Mouse (Mus musculus) T-helper 1 cell (primary cell): ENCODE results near the gene Slc12a7.
"Not testable (repeated sequence)": the region's sequence is repeated elsewhere in the genome, so short reads cannot be mapped to it uniquely, and the experiment has no call there.

Experiments
- in situ Hi-C: fragments of 300-600 bp; cut with MboI, MseI; formaldehyde crosslinking; loops from one replicate; pipeline ENCODE4 v1.15.1; 2025; ENCODE audit warnings: high pct_unique_total_duplicates

Gene Slc12a7

DNA sequence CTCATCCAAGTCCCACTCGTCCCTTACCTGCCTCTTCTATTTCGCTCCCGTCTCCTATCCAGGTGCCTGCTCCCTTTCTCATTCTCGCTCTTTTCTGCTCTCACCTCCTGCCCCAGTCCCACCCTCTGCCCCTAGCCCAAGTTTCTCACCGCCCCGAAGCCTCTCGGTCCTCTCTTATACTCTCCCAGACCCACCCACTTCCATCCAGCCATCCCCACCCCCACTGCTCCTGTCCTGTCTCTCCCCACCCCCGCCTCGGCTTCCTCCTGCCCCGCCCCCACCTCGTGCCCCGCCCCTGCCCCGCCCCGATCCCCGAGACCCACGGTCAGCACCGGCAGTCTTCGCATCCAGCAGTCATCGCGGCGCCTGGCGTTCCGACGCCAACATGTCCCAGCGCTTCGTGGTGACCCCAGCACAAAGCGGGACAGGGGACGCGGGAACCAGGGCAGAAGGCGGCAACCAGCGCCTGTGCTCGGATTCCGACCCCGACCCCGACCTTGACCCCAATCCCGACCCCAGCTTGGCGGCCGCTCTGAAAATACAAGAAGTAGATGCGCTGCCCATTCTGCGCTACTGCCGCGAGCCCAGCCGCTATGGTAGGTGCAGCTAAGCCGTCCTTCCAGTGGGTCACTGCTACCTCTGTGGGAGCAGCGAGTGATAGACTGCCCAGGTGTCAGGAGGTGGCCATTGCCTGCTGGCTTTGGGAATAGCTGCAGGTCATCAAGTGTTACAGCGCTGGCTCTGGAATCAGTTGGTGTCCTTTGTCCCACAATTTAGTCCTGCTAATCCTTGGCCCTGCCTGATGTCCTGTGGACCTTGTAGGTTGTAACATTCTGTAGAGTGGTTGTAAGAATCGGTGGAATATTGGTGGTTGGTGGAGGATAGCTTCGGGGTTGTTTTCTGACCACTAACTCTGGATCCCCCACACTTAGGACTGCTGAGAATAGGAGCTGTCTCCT is at the start of gene Slc12a7:
TSS of gene Slc12a7 (plus strand) at position 353 of the 959 bp plus-strand sequence.
- in situ Hi-C loops = no loop called here

- in situ Hi-C loops = no loop called here
Observed at GRCm38 (mm10) chr13:73683682-73684081, 49.2 kb upstream of the Slc12a7 start.

GRCm38 (mm10) chr13:73684412-73684811 is 48.5 kb upstream of the Slc12a7 start:
- in situ Hi-C loops = no loop called here

DNA sequence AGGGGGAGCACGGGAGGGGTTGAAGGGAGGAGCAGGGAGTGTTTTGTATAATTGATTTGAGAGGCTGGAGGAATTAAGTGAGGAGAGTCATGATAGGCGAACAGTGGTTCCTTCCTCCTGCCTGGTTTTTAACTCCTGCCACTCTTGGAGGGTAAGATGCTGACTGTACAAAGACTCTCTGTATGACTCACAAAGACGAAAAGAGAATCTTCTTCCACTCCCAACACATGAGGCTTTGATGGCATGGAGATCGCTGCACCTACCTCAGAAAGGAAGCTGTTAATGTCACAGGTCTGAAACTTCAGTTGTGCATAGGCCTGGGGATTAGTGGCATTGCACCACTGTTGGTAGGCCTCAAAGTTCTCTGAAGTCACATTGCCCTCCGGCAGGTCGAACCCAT is 47.4 kb upstream of the Slc12a7 start:
- in situ Hi-C loops = loop anchor here (5.0 kb wide), 1 partner anchor 38 kb away; no protein-coding TSS in a partner anchor

GRCm38 (mm10) chr13:73687601-73688000 is 45.3 kb upstream of the Slc12a7 start:
- in situ Hi-C loops = loop anchor here (5.0 kb wide), 1 partner anchor 40 kb away; no protein-coding TSS in a partner anchor

- in situ Hi-C loops = loop anchor here (5.0 kb wide), 1 partner anchor 42 kb away; no protein-coding TSS in a partner anchor
Observed at GRCm38 (mm10) chr13:73688934-73689333, 44.0 kb upstream of the Slc12a7 start.

- in situ Hi-C loops = no loop called here
Observed at GRCm38 (mm10) chr13:73692249-73692868, 40.5 kb upstream of the Slc12a7 start.

DNA sequence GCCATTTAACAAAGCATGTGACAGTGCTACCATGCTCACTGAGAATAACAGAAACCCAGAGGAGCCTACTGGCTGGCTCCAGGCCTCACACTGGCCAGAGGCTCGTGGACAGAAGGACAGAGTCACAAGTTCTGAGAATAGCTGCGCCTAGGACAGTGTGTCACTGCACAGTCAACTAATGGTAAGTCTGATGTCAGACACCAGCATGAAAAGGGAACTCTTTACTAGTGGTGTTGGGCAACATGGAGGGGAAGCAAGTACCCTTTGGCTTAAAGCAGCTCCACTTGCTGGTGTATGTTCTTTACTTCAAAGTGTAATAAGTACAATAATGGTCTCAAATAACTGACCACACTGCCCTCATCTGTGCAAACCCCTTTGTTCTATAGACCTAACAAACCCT is 39.6 kb upstream of the Slc12a7 start:
- in situ Hi-C loops = no loop called here

DNA sequence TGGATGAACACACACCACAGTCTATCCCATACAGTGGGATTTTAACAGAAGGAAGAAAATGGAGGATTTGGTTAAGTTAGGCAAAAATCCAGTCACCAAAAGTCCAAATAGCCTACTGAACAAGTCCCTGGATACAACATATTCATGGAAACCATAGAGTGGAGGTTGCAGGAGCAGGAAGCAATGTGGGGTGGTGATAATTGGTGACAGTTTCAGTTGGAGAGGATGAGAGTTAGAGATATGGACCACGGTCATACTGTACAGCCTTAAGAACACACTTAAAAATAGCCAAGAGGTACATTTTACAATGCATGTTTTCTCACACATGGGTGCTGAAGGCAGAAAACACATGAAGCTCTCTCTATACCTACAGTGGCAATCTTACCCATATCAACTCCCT is 37.9 kb upstream of the Slc12a7 start:
- in situ Hi-C loops = no loop called here

GRCm38 (mm10) chr13:73696529-73696928 is 36.4 kb upstream of the Slc12a7 start:
- in situ Hi-C loops = no loop called here

DNA sequence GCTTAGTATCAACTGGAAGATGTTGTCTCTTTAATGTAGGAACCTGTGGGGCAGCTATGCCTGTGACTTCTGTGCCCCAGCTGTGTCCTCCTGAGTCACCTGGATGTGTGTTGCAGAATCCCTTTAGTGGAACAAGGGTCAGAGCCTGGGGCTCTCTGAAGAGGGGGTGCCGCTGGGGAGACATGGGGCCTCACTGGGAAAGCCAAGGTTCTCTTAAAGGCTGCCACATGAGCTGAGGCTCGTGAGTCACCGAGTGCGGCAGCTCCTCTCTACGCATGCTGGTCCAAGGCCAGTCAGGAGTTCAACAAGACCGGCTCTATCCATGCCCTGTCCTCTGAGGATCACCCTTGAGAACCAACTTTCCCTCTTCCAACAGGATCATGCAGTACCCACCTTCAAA is 33.2 kb upstream of the Slc12a7 start:
- in situ Hi-C loops = no loop called here

GRCm38 (mm10) chr13:73700554-73700953 is 32.3 kb upstream of the Slc12a7 start:
- in situ Hi-C loops = no loop called here

DNA sequence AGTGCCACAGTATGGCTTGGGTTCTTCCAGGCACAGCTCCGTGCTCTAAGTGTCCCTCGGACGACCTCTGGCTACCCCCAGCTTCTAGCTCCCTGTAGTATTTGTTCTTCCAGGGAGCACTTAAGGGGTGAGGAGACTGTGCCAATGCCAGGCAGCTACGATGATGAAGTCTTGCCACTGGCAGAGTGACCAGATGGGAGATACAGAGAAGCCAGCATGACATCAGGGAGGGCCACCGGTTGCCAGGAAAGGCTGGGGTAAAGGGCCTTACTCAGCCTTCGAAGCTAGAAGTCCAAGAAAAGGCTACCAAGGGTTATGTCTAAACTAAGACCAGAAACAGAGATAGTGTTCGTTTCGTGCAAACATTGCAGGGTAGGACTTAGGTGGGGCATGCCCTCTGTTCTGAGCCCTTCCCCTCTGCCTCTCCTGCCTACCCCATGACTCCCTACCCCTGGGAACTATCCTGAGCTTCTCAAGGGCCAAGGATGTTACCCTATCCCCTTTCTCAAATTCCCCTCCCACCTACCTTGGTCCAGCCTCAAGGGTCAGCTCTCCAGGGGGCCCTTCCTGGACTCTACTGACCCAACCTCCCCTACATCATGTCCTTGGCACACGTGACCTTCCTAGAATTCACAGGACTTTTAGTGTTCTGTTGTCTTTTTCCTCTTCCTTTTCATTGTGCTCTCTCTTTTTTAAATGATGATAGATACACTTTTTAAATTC is 31.6 kb upstream of the Slc12a7 start:
- in situ Hi-C loops = no loop called here

GRCm38 (mm10) chr13:73702776-73703175 is 30.1 kb upstream of the Slc12a7 start:
- in situ Hi-C loops = no loop called here

- in situ Hi-C loops = not testable (repeated sequence)
Observed at GRCm38 (mm10) chr13:73703486-73703885, 29.4 kb upstream of the Slc12a7 start.

DNA sequence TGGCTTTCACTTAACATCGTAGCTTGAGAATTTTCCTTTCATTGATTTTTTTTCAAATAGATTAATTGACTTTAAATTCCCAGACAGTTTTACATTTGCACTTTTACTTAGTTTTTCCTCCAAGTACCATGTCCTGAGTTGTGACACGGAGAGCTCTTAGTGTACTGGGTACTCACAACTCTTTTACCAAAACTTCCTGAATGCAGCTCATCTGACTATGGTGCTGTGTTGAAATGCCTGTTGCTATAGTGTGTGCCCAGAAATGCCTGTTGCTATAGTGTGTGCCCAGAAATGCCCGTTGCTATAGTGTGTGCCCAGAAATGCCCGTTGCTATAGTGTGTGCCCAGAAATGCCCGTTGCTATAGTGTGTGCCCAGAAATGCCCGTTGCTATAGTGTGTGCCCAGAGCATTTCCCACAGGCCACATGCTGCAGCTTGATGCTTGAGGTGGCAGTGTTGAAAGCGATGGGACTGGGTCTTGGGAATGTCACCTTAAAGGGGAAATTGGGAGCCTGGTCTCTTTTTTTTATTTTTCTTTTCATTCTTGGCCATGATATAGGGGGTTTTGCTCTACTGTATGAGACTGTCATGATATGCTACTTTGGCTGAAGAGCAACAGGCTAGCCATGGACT is 28.1 kb upstream of the Slc12a7 start, which contains the start of gene Slc6a19:
TSS of gene Slc6a19 (minus strand) at position 172 of the 632 bp plus-strand sequence.
- in situ Hi-C loops = no loop called here

DNA sequence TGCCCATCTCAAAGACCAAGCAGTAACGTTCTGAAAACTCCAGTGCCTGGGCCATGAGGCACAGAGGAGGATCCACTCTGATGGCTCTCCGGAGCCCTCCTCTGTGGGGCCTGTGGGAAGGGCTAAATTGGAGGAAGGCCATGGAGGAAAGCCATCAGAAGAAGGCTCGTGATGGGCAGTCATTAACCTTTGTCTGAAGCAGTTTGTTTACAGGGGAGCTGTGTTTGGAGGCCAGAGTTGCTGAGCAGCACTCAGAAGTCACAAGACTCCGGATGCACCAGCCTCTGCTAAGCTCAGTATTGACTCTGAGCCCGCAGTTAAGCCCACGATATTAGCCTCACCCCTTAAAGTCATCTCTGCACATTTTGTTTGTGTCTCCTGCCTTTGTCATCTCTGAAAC is 23.4 kb upstream of the Slc12a7 start:
- in situ Hi-C loops = no loop called here

DNA sequence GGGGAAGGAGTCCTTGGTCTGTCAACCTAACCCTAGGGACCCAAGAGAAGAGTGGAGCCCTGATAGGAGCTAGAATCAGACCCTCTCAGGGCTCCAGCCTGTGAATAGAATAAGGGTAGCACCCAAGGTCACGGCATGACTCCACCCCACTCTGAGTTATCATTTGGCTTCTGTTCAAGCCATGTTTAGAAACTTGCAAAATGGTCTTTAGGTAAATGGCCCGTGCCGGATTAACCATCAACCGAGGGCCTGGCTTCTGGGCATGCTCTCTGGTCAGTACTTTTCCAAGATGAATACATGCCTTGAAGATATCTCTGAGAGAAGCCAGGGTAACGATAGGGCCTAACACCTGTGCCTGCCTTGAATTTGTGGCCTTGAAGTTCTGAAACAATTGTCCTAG is 21.7 kb upstream of the Slc12a7 start:
- in situ Hi-C loops = no loop called here

DNA sequence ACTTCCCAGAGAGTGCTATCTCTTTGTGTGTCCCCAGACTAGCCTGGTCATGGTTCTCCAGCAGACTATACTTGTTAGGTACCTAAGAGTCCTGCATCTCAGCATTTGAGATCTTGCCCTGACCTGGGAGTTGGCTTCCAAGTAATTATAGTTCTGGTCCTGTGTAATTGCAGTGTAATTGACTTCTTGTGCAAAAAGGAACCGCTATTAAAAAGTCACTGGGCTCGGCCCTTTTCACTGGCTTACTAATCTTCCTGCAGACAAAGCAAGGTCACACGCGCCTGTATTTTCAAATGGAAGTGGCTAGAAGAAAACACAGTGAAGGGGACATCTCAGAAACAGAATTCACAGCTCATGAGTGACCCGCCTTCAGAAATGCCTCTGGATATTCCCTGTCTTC is 21.1 kb upstream of the Slc12a7 start:
- in situ Hi-C loops = no loop called here

DNA sequence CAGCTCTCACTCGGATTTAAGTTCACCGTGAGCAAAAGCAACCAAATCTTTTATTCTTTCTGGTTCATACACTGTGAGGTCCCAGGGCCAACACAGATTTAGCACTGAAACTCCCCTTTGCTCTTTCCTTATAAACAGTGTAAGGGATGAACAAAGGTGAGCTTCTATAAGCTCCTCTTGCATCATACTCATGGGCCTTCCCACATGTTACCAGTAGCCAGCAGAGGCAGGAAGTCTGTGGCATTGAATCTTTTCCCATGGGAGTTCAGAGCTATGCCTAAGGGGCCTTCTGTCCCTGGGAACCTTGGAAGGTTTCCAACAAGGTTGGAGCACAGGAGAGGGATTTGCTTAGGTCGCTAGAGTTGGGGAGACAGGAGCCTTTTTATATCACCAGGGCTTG is 20.7 kb upstream of the Slc12a7 start:
- in situ Hi-C loops = no loop called here

GRCm38 (mm10) chr13:73713204-73713603 is 19.7 kb upstream of the Slc12a7 start:
- in situ Hi-C loops = no loop called here
